Comparison of ENCODE assay signal across 15 mouse cellular contexts in the genomic region with DNA sequence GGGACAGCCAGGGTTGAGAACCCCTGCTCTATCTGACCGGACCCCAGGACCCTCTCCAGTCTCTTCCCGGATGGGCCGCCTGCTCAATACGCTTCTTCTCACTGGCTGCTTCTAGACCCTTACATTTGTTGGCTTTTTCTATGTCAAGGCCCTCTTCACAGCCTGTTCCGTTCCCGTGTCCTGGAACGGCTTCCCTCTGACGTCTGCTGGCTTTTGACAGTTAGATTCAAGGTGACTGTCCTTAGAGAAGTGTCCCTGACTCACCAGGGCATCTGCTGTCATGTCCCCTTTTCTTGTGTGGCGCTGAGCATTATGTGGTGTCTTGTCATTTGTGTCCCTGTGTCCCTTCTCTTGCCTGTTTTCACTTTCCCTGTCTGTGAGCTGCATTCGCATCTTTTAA.
"Had no signal": no experiment of that assay in that cellular context is flagged by ENCODE, and none has a peak within 500 bp of the region (broad histone marks: within the 10 kb centered on the region; RNA-seq: fewer than 3 reads in every experiment).

No protein-coding gene starts in this region.

- H3K4me2 ChIP-seq: lung, embryonic 14.5 days; midbrain, embryonic 13.5 days had no signal

- ATAC-seq: liver, postnatal 0 days; lung, postnatal 0 days; midbrain, embryonic 13.5 days; midbrain, embryonic 16.5 days had no signal

- H3K36me3 ChIP-seq: midbrain, embryonic 13.5 days had no signal

- H3K9me3 ChIP-seq: midbrain, embryonic 13.5 days had no signal

- H3K4me1 ChIP-seq: midbrain, embryonic 13.5 days had no signal

- H3K9ac ChIP-seq: liver, embryonic 14.5 days; liver, postnatal 0 days; lung, embryonic 14.5 days; midbrain, embryonic 13.5 days had no signal

- H3K27me3 ChIP-seq: midbrain, embryonic 13.5 days had no signal

- H3K27ac ChIP-seq: layer of hippocampus, adult 2 months; liver, embryonic 14.5 days; macrophage; midbrain, embryonic 13.5 days; stomach, postnatal 0 days had no signal

- DNase-seq: kidney, adult 11 months; kidney, adult 9 months; kidney, postnatal 14 days; kidney, postnatal 4 days; layer of hippocampus, adult 9-11 months; liver, postnatal 0 days; lung, embryonic 14.5 days; thymus, postnatal 25 days had no signal

- H3K4me3 ChIP-seq: layer of hippocampus, adult 2 months; midbrain, embryonic 13.5 days had no signal
